Mouse (Mus musculus): ENCODE measurements at regions not wholly inside any gene's neighbourhood (a gene's known extent, or its start where the extent isn't known, plus 50 kb on each side); places are given as distances from the start of the nearest gene placed in this dataset.

- in situ Hi-C loops (cut with MboI; ENCODE audit: low sequenced_read_pairs), result no loop called here
Measured at GRCm38 (mm10) chr5:74891541-74891940, 153.0 kb downstream of the Chic2 start.

GRCm38 (mm10) chr5:74888934-74889333 lies 155.6 kb downstream of the Chic2 start:
- in situ Hi-C loops (cut with MboI; ENCODE audit: low sequenced_read_pairs), result no loop called here

GRCm38 (mm10) chr5:74885958-74886357 lies 158.6 kb downstream of the Chic2 start:
- in situ Hi-C loops (cut with MboI; ENCODE audit: low sequenced_read_pairs), result no loop called here

GRCm38 (mm10) chr5:74882563-74882962 lies 162.0 kb downstream of the Chic2 start:
- in situ Hi-C loops (cut with MboI; ENCODE audit: low sequenced_read_pairs), result no loop called here

GRCm38 (mm10) chr5:74880669-74881226 lies 163.8 kb downstream of the Chic2 start:
- in situ Hi-C loops (cut with MboI; ENCODE audit: low sequenced_read_pairs), result no loop called here

GRCm38 (mm10) chr5:74880048-74880437 lies 164.5 kb downstream of the Chic2 start:
- in situ Hi-C loops (cut with MboI; ENCODE audit: low sequenced_read_pairs), result no loop called here

- in situ Hi-C loops (cut with MboI; ENCODE audit: low sequenced_read_pairs), result no loop called here
Measured at GRCm38 (mm10) chr5:74879098-74880047, 165.2 kb downstream of the Chic2 start.

- in situ Hi-C loops (cut with MboI; ENCODE audit: low sequenced_read_pairs), result no loop called here
Measured at GRCm38 (mm10) chr5:74877595-74877994, 167.0 kb downstream of the Chic2 start.

- in situ Hi-C loops (cut with MboI; ENCODE audit: low sequenced_read_pairs), result no loop called here
Measured at GRCm38 (mm10) chr5:74877185-74877584, 167.4 kb downstream of the Chic2 start.

- in situ Hi-C loops (cut with MboI; ENCODE audit: low sequenced_read_pairs), result no loop called here
Measured at GRCm38 (mm10) chr5:74874691-74875090, 169.9 kb downstream of the Chic2 start.

- in situ Hi-C loops (cut with MboI; ENCODE audit: low sequenced_read_pairs), result no loop called here
Measured at GRCm38 (mm10) chr5:74870615-74871014, 167.9 kb upstream of the Lnx1 start.

- in situ Hi-C loops (cut with MboI; ENCODE audit: low sequenced_read_pairs), result no loop called here
Measured at GRCm38 (mm10) chr5:74867113-74867785, 164.5 kb upstream of the Lnx1 start.

- in situ Hi-C loops (cut with MboI; ENCODE audit: low sequenced_read_pairs), result no loop called here
Measured at GRCm38 (mm10) chr5:74866697-74867096, 164.0 kb upstream of the Lnx1 start.

- in situ Hi-C loops (cut with MboI; ENCODE audit: low sequenced_read_pairs), result no loop called here
Measured at GRCm38 (mm10) chr5:74865446-74865845, 162.7 kb upstream of the Lnx1 start.

- in situ Hi-C loops (cut with MboI; ENCODE audit: low sequenced_read_pairs), result no loop called here
Measured at GRCm38 (mm10) chr5:74864540-74865157, 161.9 kb upstream of the Lnx1 start.

GRCm38 (mm10) chr5:74861297-74861696 lies 158.6 kb upstream of the Lnx1 start:
- in situ Hi-C loops (cut with MboI; ENCODE audit: low sequenced_read_pairs), result no loop called here

GRCm38 (mm10) chr5:74857861-74858260 lies 155.1 kb upstream of the Lnx1 start:
- in situ Hi-C loops (cut with MboI; ENCODE audit: low sequenced_read_pairs), result no loop called here

- in situ Hi-C loops (cut with MboI; ENCODE audit: low sequenced_read_pairs), result no loop called here
Measured at GRCm38 (mm10) chr5:74857161-74857560, 154.4 kb upstream of the Lnx1 start.

GRCm38 (mm10) chr5:74847824-74848223 lies 145.1 kb upstream of the Lnx1 start:
- in situ Hi-C loops (cut with MboI; ENCODE audit: low sequenced_read_pairs), result no loop called here

- in situ Hi-C loops (cut with MboI; ENCODE audit: low sequenced_read_pairs), result no loop called here
Measured at GRCm38 (mm10) chr5:74846674-74847073, 144.0 kb upstream of the Lnx1 start.

GRCm38 (mm10) chr5:74834401-74834800 lies 131.7 kb upstream of the Lnx1 start:
- in situ Hi-C loops (cut with MboI; ENCODE audit: low sequenced_read_pairs), result no loop called here

Measured in CH12F3 (cell line).